Mouse (Mus musculus): ENCODE results near the gene Rtkn. TPM values are rescaled to one million over a fixed set of nuclear protein-coding genes. Genes with fewer than 3 reads are reported as not detected.
"Not testable (repeated sequence)": the region's sequence is repeated elsewhere in the genome, so short reads cannot be mapped to it uniquely, and the experiment has no call there.

Rtkn gene
- polyA plus RNA-seq, 1 experiment from 2014 or later: 17.1 TPM

DNA sequence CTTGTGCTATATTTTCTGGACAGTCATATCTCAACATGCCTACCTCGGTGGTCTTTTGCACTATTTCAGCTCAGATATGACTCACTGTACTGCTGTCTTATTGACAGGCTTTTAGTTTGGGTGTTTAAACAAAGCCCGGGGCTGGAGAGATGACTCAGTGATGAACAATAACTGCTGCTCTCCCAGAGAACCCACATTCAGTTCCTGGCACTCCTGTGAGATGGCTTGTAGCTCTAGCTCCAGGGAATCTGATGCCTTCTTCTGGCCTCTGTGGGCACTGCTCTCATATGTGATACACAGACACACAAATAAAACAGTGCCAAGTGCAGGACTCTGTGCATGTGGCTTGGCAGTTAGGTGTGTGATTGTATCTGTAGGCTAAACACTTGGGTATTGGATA lies 9.9 kb downstream of the Rtkn start:
- ATAC-seq (ENCODE audit: low FRiP score): no peak
- 79% methylated on average over 2 of the region's 2 CpGs for WGBS
- 0 out of 2 replicates have a peak, but pooled peaks cover 6% of the 10 kb centered on the region for H3K36me3 ChIP-seq

DNA sequence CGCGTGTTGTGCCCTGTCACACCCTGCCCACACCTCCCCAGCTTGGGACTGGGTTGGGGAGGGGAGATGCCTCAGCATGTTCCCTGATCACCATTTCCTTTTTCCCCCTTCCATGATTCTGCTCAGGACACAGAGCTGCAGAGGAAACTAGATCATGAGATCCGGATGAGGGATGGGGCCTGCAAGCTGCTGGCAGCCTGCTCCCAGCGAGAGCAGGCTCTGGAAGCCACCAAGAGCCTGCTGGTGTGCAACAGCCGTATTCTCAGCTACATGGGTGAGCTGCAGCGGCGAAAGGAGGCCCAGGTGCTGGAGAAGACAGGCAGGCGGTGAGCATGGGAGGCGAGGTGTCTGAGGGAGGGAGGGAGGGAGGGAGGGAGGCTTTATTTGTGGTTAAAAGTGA lies 10.5 kb downstream of the Rtkn start:
- WGBS: 76% methylated on average over 9 of the region's 9 CpGs
- H3K4me1 ChIP-seq: peaks cover 15% of the 10 kb centered on the region

More for the DNA sequence above, 9.9 kb downstream of the Rtkn start:
- Histone ChIP-seq H3K9me3 (replicated peaks) (no peaks in the 10 kb centered on the region), H3K27me3 (replicated peaks) (no peaks in the 10 kb centered on the region), H3K9ac (replicated peaks) (no peak overlapping the region), H3K27ac (replicated peaks) (no peak overlapping the region), H3K4me2 (no peak overlapping the region), H3K4me1 (peaks cover 15% of the 10 kb centered on the region), H3K4me3 (replicated peaks) (no peak overlapping the region)

DNA sequence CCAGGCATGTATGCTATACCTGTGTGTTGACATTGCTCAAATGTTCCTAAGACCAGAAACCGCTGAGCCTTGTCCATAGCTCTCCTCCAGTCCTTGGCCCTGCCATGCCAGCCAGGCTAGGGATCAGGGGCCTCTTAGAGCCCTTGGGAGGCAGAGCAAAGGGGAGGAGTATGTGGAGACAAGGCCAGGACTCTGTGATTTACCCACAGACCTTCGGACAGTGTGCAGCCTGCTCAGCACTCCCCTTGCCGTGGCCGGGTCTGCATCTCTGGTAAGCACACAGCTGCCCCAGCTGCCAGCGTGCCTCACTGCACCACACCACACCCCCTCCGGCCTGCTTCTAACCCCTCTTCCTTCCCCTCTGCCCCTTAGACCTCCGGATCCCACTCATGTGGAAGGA lies 12.0 kb downstream of the Rtkn start:
- Histone ChIP-seq H3K36me3 (peaks cover 9% of the 10 kb centered on the region; the same call in 1 of the 2 replicates), H3K4me3 (replicated peaks) (no peak overlapping the region), H3K9me3 (replicated peaks) (no peaks in the 10 kb centered on the region), H3K4me2 (no peak overlapping the region), H3K4me1 (peaks cover 9% of the 10 kb centered on the region), H3K9ac (replicated peaks) (no peak overlapping the region), H3K27ac (replicated peaks) (no peak overlapping the region), H3K27me3 (replicated peaks) (no peaks in the 10 kb centered on the region)
- ATAC-seq (ENCODE audit: low FRiP score): no peak
- WGBS: 44% methylated on average over 7 of the region's 7 CpGs

More for the DNA sequence above, 10.5 kb downstream of the Rtkn start:
- Histone ChIP-seq H3K9ac (replicated peaks) (no peak overlapping the region; the same call in 1 of the 2 replicates), H3K27me3 (replicated peaks) (no peaks in the 10 kb centered on the region), H3K27ac (replicated peaks) (no peak overlapping the region), H3K36me3 (0 out of 2 replicates have a peak, but pooled peaks cover 6% of the 10 kb centered on the region), H3K4me2 (no peak overlapping the region), H3K9me3 (replicated peaks) (no peaks in the 10 kb centered on the region), H3K4me3 (replicated peaks) (no peak overlapping the region)
- no peak for ATAC-seq (ENCODE audit: low FRiP score)

- Histone ChIP-seq H3K27me3 (replicated peaks) (no peaks in the 10 kb centered on the region), H3K4me1 (peaks cover 19% of the 10 kb centered on the region), H3K27ac (replicated peaks) (no peak overlapping the region), H3K4me3 (replicated peaks) (no peak overlapping the region), H3K9ac (replicated peaks) (no peak overlapping the region), H3K4me2 (no peak overlapping the region), H3K36me3 (peaks cover 19% of the 10 kb centered on the region), H3K9me3 (replicated peaks) (no peaks in the 10 kb centered on the region)
- no peak for ATAC-seq (ENCODE audit: low FRiP score)
- WGBS: 34% methylated on average over 8 of the region's 8 CpGs
Measured at GRCm38 (mm10) chr6:83151721-83152120, 16.5 kb downstream of the Rtkn start.

GRCm38 (mm10) chr6:83153038-83153437 lies 17.8 kb downstream of the Rtkn start:
- no peaks in the 10 kb centered on the region for H3K27me3 ChIP-seq (replicated peaks)
- no peak overlapping the region for H3K27ac ChIP-seq (replicated peaks)
- H3K9me3 ChIP-seq (replicated peaks): no peaks in the 10 kb centered on the region
- ATAC-seq (ENCODE audit: low FRiP score): no peak
- no peak overlapping the region for H3K4me3 ChIP-seq (replicated peaks)
- H3K4me1 ChIP-seq: peaks cover 22% of the 10 kb centered on the region
- no peak overlapping the region for H3K9ac ChIP-seq (replicated peaks)
- WGBS: 91% methylated on average over 12 of the region's 12 CpGs
- H3K36me3 ChIP-seq: peaks cover 17% of the 10 kb centered on the region
- H3K4me2 ChIP-seq: no peak overlapping the region

DNA sequence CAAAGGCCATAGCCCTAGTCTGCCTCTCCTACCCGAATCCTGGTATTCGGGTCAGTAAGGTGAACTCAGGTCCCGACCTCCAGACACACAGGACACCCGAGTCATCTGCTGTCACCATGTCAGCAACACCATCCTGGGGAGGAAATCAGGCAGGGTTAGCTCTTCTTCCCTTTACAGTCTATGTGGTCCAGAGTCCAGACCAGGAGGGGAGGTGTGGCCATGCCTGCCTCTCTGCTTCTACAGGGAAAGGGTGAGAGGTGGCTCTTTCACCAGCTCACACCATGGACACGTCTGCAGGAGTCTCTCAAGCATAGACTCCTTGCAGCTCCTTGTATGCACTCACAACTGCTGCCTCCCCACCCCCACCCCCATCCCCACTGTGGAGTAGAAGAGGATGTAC lies 18.2 kb downstream of the Rtkn start:
- 80% methylated on average over 5 of the region's 5 CpGs for WGBS
- H3K27me3 ChIP-seq (replicated peaks): no peaks in the 10 kb centered on the region
- no peaks in the 10 kb centered on the region for H3K9me3 ChIP-seq (replicated peaks)
- no peak for ATAC-seq (ENCODE audit: low FRiP score)
- peaks cover 17% of the 10 kb centered on the region for H3K36me3 ChIP-seq
- no peak overlapping the region for H3K4me3 ChIP-seq (replicated peaks)
- H3K9ac ChIP-seq (replicated peaks): no peak overlapping the region
- H3K4me2 ChIP-seq: no peak overlapping the region
- H3K4me1 ChIP-seq: peaks cover 22% of the 10 kb centered on the region
- no peak overlapping the region for H3K27ac ChIP-seq (replicated peaks)

DNA sequence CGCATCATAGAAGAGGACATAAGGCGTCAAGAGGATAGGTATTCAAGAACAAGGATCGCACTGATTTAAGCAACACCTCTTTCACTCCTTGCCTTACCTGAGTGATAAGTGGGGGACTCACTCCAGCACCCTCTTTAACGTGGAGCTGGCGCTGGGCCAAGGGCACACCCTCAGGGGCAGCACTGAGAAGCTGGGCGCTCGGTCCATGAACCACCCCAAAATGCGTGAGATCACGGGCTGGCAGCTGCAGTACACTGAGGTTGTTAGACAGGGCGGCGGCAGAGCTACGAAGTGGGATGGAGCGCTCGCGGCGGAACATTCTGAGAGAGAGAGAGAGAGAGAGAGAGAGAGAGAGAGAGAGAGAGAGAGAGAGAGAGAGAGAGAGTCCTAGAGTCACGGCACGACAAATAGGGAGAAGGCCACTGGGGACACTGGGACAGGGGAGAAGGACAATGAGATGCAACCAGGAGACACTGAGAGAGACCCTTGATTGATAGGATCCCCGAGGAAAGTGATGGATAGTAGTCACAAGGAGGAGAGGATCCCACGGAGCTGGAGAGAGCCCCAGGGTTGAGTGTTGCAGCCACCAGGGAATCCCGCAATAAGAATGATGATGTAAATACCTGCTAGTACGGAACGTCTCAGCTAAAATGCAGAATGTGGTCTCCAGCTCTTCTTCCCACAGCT lies 20.4 kb downstream of the Rtkn start:
- H3K9ac ChIP-seq (replicated peaks): peak overlapping the region; percentile 61
- 8% methylated on average over 23 of the region's 23 CpGs for WGBS
- H3K27me3 ChIP-seq (replicated peaks): peaks cover 8% of the 10 kb centered on the region
- peaks cover 22% of the 10 kb centered on the region for H3K4me1 ChIP-seq
- peak; percentile 22 for ATAC-seq (ENCODE audit: low FRiP score)
- peaks cover 14% of the 10 kb centered on the region for H3K36me3 ChIP-seq
- peak overlapping the region; percentile 62 for H3K4me3 ChIP-seq (replicated peaks)
- no peaks in the 10 kb centered on the region for H3K9me3 ChIP-seq (replicated peaks)
- peak overlapping the region; percentile 85 for H3K4me2 ChIP-seq
- H3K27ac ChIP-seq (replicated peaks): peak overlapping the region; percentile 41

- under 1% methylated on average over 32 of the region's 32 CpGs for WGBS
- H3K9ac ChIP-seq (replicated peaks): peak within 1 kb of the TSS; percentile 61
- peak; percentile 93 for ATAC-seq (ENCODE audit: low FRiP score)
- peaks cover 14% of the 10 kb centered on the region for H3K36me3 ChIP-seq
- H3K4me3 ChIP-seq (replicated peaks): peak within 1 kb of the TSS; percentile 62
- H3K27me3 ChIP-seq (replicated peaks): peaks cover 14% of the 10 kb centered on the region
- H3K9me3 ChIP-seq (replicated peaks): no peaks in the 10 kb centered on the region
- peaks cover 22% of the 10 kb centered on the region for H3K4me1 ChIP-seq
- H3K27ac ChIP-seq (replicated peaks): peak within 1 kb of the TSS; percentile 41
- peak within 1 kb of the TSS; percentile 85 for H3K4me2 ChIP-seq
Measured at GRCm38 (mm10) chr6:83156259-83156684, 21.0 kb downstream of the Rtkn start, which contains the start of the genes Wdr54 and 1700003E16Rik. TSS of gene Wdr54 (minus strand) at chr6:83156397. TSS of gene 1700003E16Rik (plus strand) at chr6:83156404.

GRCm38 (mm10) chr6:83159456-83159855 lies 24.2 kb downstream of the Rtkn start:
- not testable (repeated sequence) for H3K9ac ChIP-seq (replicated peaks); H3K36me3 ChIP-seq; H3K4me3 ChIP-seq (replicated peaks); H3K9me3 ChIP-seq (replicated peaks); H3K4me2 ChIP-seq; H3K27ac ChIP-seq (replicated peaks); ATAC-seq (ENCODE audit: low FRiP score)
- 30% methylated on average over 3 of the region's 3 CpGs for WGBS
- Histone ChIP-seq H3K4me1 (peaks cover 39% of the 10 kb centered on the region), H3K27me3 (replicated peaks) (peaks cover 32% of the 10 kb centered on the region)

GRCm38 (mm10) chr6:83161442-83161841 lies 26.2 kb downstream of the Rtkn start:
- no peaks in the 10 kb centered on the region for H3K36me3 ChIP-seq

GRCm38 (mm10) chr6:83161921-83162641 lies 26.8 kb downstream of the Rtkn start:
- no peak for ATAC-seq (ENCODE audit: low FRiP score)
- Histone ChIP-seq H3K9me3 (replicated peaks) (no peaks in the 10 kb centered on the region), H3K4me2 (peak overlapping the region; percentile 54), H3K27me3 (replicated peaks) (peaks cover 32% of the 10 kb centered on the region), H3K4me1 (peaks cover 32% of the 10 kb centered on the region), H3K27ac (replicated peaks) (no peak overlapping the region), H3K9ac (replicated peaks) (peak overlapping the region; percentile 31; the same call in 1 of the 2 replicates), H3K4me3 (replicated peaks) (peak overlapping the region; percentile 32), H3K36me3 (no peaks in the 10 kb centered on the region)
- WGBS: 2% methylated on average over 49 of the region's 49 CpGs

More at GRCm38 (mm10) chr6:83161442-83161841, 26.2 kb downstream of the Rtkn start:
- Histone ChIP-seq H3K27me3 (replicated peaks) (peaks cover 32% of the 10 kb centered on the region), H3K9ac (replicated peaks) (peak overlapping the region; percentile 31; the same call in 1 of the 2 replicates), H3K9me3 (replicated peaks) (no peaks in the 10 kb centered on the region), H3K4me3 (replicated peaks) (peak overlapping the region; percentile 32), H3K27ac (replicated peaks) (no peak overlapping the region), H3K4me1 (peaks cover 31% of the 10 kb centered on the region), H3K4me2 (peak overlapping the region; percentile 54)
- WGBS: 7% methylated on average over 19 of the region's 19 CpGs
- no peak for ATAC-seq (ENCODE audit: low FRiP score)
